Mouse (Mus musculus): ENCODE data around the gene Gzma. TPM values are rescaled to one million over a fixed set of nuclear protein-coding genes. Genes with fewer than 3 reads are reported as not detected.

Gzma gene
- total RNA-seq (2021), result not detected
- long read RNA-seq, experiment 1, result 0 reads
- long read RNA-seq, experiment 2, result 0 reads

DNA sequence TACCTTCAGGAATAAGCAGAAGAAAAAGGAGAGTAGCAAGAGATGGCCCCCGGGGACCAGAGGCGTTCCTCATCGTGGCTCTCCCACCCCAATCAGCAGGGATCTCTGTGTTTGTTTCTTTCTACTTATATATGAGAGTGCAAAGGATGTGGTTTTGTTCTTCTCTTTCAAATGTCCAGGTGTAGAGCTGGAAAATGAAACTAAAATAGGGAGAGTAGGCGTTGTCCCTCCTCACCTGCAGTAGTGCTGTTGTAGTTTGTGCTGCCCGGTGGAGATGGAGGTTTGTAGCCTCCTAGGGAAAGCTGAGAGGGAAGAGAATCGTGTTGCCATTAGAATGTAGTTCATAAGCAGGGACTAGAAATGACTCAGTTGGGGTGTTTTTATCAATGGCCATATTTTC is at the start of gene Gzma:
Gzma (minus strand) TSS at position 103 of the 400 bp plus-strand sequence.
- DNase-seq (ENCODE audit: low spot score), result no peak

DNA sequence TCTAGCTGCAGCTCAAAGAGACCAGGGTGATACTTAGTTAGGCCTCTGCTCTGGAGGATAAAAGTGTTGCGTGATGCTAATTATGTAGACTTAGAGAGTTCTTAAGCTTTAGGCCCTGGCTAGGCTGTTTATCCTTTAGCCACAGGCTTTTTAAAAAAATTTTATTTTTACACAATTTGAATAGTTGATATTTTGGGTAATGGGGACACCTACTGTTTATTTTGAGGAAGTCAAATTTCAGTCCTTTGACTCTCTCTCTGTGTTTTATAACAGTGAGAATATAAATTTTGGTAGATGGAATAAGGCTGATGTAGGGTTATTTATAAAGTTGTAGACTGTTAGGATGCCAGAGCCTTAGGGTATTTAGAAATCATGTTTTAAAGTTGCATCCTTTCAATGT is 38.8 kb upstream of the Gzma start:
- no peak for DNase-seq (ENCODE audit: low spot score)

DNA sequence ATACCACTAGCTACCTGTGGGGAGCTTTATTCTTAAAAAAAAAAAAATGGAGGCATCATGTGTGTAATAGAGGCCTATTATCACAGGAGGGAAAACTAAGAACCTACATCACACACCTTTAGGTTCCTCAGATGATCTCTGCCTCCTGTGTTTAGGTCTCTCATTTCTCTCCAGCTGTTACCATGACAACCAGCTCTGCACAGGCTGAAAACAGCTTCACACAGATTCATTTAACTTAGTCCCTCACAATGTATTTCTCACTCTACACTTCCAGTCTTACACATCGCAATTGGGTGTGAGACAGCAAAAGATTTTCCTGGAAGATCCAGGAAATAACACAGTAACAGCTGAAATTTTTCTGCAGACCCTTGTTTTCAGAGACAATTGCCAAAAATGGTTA is 29.2 kb upstream of the Gzma start:
- DNase-seq (ENCODE audit: low spot score), result no peak

DNA sequence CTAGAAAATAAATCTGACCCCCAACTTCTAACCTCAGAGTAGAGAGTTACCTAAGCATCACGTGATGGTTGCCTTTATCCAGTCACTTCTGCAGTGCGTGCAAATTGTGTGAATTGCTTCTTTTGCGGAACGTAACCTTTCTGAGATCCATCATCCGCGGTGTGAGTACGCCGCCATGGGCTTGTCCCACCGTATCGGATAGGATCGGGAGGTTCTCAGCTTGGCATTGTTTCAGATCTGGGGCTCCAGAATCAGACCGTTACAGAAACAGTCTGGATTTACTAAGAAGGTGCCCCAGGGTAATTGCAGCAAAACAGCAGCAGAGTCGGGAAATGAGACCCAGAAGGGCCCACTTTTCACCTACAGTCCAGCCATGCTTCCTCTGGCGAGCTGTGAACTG is 20.5 kb upstream of the Gzma start:
- DNase-seq (ENCODE audit: low spot score), result no peak

DNA sequence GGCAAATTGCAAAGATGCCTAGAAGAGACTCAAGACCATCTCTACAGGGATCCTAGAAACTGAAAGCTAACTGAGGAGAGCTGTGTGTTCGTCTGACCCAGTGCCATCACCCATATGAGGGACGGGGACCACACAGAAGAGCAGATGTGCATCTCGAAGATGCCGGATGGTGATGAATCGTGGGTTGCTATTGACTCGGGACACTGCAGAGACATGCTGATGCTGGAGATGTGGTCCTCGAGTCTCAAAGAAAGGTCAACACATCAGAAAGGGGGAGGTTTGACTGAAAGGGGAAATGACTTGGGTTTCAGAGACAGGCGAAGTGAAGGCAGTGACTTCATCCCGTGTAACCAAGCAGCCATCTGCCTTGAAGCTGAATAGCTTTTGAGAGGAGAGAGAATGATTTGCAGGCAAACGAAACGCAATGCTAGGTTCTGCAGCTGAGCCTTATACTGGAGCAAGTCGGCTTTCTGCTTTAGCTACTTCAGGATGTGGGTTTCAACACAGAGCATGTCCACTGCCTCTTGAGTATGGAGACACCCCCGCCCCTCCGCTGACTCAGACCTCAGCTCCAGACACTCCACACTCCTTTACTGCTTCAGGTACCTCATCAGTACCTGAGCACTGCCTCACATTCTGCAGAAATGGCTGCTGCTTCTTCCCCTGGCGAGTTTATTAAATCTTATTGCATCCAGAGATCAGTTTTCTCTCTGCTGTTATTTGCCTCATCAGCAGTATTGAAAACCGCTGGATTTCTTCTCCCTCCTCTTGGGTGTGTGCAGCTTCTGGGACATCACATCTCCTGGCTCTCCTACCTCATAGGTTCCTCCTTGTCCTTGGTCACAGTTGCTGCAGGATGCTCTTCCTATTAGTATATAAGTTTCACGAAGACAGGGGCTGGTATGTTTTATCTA is 19.8 kb upstream of the Gzma start:
- no peak for DNase-seq (ENCODE audit: low spot score)

DNA sequence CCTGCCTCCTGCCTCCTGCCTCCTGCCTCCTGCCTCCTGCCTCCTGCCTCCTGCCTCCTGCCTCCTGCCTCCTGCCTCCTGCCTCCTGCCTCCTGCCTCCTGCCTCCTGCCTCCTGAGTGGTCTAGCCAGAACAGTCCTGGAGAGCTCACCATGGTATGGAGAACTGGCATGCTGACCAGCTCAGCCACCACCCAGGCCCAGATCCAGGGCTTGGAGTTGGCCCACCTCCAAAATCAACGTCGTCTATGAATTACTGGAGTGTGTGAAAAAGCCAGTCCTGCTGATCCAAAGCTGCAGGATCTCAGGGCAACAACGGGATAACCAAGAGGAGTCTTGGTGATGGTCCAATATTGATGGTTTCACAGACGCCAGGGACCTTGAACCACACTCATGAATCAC is 18.2 kb upstream of the Gzma start:
- DNase-seq (ENCODE audit: low spot score), result no peak

DNA sequence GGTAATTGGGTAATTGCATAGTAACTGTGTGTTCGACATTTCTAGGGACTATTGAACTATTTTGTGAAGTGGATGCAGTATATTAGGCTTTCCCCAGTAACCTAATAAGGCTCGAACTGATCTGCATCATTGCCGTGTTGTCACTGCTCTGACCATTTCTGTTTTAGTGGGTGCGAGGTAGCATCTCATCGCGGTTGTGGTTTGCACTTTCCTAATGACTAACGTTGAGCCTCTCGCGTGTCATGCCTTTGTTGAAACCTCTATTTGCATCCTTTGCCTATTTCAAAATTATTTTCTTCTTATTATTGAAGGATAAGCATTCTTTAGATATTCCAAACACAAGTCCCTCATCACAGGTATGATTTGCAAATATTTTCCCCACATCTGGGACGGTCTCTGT is 4.0 kb upstream of the Gzma start:
- no peak for DNase-seq (ENCODE audit: low spot score)

DNA sequence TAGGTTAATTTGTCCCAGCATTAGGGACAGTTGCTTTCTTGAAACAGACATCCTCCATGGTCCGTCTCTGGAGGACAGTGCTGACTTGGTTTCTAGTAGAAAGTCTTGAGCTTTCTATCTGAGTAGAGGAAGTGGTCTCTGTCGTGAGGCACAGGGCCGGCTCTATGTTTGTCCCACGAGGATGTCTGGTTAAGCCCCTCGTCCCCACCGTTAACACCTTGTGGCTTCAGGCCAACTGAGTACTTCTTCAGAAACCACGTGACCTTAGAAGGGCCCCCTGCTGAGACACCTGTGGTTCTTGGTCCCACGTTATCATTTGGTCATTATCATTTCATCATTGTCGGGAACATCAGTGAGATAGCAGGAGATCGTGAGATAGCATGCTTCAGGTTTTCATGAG is 1.0 kb upstream of the Gzma start:
- no peak for DNase-seq (ENCODE audit: low spot score)

DNA sequence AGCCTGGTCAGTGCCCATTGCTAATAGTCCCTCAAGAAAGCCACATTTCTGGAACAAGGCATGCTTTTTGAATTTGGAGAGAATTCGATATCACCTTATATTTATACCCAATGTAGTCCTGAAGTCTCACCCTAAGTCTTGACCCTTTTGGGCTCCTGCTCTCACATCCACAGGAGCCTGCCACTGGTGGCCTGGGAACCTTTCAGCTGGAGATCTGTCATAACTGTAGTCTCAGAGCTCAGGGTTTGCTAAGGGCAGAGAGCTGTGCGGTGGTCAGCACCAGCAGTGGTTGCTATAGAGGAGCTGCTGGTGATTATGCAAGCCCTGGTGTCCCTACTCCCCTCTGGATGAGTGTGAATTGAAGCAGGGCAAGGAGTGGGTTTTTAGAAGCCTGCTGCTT is 2.4 kb downstream of the Gzma start:
- DNase-seq (ENCODE audit: low spot score), result no peak

DNA sequence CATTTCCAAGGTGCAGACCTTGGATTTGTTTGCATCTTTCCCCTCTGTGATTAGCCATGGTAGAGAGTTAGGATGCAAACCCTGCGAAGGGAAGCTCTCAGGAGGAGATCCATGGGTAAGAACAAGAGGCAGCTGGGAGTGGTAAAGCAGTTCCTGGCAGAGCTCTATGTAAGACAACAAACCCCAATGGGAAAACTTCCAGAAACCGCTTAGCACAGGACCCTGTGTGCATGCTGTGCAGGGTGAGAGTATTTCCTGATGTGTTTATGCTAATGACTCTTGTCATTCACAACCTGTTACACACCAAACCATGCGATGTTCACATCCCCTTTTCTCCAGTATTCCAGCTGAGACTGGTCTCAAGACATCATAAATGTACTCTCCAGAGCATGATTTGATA is 3.8 kb downstream of the Gzma start:
- no peak for DNase-seq (ENCODE audit: low spot score)

DNA sequence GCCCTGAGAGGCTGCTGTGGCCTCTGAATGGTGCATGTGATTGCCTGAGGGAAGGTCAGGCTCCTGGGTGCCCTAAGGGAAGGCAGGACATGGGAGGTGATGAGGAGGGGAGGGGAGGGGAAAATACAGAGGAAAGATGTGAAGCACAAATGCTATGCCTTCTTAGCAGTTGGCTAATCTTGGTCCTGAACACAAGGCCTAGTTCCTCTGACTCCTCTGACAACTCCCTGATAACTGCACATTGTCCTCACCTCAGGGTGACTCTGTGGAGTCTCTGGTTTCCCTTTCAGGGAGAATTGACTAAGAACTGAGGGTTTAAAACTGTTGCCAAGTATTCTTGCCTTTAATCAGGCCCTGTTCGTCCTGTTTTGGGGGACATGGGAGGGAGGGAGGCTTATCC is 6.2 kb downstream of the Gzma start:
- DNase-seq (ENCODE audit: low spot score), result no peak

DNA sequence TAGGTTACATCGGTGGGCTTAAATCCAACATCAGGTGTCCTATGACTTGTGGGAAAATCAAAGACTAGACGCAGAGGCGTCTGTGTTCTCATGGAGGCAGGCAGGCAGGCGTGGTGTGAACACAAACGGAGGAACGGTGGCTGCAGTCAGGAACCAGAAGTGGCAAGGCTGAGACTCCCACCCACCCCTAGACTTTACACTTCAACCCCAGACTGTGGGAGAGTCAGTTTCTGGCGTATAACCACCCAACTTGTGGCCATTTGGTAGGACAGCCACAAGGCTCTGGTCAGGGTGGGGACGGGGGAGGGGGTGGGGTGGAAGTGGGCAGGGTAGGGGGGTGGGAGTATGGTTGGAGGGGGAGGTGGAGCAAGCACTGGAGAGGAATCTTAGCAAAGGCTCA is 10.3 kb downstream of the Gzma start:
- no peak for DNase-seq (ENCODE audit: low spot score)

DNA sequence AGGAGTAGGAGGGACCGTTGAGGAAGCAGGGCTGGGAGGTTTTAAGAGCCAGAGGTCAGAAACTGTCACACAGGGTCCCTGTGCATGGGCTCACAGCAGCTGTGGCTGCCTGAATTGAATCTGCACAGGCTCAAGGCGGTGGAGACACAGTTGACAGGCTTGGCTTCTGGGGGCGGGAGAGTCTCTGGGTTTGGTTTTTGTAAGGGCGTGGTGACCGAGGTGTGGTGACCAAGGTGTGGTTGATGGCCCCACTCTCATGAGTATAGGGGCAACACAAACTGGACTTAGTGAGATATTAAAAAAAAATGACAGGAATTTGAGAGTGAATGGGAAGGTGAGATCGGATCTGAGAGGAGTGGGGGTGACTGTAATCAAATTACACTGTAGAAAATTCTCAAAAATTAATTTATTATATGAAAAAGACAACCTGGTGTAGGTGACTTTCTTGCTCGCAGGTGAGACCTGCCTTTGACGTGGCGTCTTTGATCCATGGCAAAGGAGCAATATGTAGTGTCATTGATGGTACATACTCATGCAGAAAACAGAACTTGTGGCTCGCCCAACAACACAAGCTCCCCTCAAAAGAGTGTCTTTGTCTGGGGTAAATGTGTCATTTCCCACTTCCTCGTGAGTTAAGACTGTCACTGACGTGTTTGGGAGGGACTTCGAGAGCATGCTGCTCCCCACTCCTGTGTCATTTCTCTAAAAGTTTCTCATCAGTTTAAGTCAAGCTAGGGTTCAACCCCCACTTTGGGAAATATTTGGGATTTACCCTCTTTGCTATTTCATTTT is 13.4 kb downstream of the Gzma start:
- DNase-seq (ENCODE audit: low spot score), result no peak

DNA sequence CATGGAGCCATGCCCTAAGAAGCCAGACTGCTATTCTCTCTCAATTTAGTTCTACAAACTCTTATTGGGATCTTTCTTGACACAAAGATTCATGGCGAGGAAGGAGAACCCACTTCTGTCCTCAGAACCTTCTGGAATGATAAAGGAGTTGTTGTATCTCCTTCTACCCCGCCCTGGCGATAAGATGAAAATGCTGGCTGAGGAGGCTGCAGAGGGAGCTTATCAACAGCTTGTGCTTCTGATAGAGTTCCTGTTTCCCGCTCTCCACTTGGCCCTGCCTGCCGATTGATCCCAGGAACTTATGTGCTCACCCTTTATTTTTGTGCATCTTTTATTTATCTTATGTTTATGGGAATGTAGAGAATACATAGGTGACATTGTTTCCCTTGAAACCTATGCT is 16.0 kb downstream of the Gzma start:
- no peak for DNase-seq (ENCODE audit: low spot score)

DNA sequence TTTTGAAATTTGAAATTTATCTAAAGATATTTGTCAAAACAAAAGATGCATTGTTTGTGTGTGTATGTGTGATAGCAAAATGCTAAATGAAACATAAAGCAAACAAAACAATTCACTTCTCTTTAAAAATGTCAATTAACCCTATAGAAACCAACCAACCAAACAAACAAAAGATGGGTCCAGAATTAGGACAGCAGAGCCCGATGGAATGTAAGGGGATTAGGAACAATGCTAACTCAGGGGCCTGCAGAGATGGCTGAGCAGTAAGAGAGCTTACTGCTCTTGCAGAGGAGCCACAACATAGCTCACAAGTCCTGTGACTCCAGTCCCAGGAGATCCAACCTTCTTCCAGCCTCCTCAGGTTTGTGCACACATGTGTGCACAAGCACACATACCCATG is 18.7 kb downstream of the Gzma start:
- no peak for DNase-seq (ENCODE audit: low spot score)

DNA sequence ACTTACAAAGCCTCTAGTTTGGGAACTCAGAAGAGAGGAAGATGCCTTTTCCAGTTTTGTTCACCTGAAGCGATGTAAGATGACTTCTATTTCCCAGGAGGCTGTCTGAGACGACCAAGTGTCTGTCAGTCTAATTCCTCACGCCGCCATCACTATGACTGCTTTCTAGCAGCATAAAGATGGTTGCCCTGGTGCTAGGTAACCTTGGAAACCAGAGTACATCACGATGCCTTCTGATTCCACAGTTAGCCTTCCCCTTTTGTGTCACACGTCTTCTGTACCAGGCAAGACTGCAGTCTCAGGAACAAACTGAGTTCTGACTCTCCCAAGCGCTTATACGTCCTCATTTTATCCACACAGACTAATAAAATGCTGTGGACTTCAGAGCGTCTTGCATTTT is 21.8 kb downstream of the Gzma start:
- DNase-seq (ENCODE audit: low spot score), result no peak

DNA sequence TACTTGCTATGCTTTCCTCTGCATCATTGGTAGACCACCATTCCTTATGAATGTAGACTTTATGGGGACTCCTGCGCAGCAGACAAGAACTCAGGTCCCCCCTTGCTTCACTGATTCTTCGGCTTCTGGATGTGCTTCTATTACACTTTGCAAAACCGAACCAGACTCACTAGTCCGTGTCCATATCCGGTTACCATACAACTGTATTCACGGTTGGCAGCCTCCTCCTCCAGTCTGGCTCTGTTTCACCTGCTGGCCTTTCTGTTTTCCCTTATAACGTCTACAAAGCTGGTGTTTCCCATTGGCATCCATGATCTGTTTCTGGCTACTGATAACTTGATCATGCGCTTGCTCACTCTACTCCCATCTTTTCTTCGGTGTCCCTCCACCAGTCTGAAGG is 36.2 kb downstream of the Gzma start:
- DNase-seq (ENCODE audit: low spot score), result no peak

DNA sequence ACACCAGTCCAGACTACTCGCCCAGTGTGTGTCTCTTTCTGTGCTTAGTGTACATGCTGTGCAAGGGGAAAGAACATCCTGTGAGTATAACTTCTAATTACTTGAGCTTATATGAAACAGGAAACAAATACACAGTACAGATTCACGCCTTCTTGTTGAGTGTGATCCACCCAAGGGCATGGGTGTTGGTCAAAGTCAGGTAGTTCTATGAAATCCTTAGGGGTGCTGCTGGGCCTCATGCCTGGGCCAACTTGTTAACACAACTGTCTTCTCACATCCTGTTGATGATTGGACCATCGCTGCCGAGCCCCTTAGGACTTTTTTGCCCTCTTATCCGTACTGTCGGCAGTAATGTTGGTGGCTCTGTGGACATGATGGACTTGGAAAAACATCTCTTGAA is 39.0 kb downstream of the Gzma start:
- no peak for DNase-seq (ENCODE audit: low spot score)

DNA sequence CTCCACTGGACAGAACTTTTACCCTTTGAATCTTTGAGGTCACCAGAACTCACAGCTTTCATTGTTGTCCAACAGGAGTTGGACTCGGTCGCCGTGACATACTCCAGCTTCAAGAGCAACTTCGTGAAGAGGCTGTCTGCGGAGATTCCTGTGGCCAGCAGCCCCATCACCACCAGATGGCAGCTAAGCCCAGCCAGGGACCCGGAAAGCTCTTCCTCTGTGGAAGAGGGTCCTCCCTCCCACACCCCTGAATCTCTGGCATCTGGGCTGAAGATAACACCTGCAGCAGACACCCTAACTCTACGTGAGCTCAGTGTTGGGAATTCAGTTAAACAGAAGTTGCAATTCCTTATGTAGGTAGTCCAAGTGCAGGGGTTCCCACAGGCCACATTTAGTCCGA is 45.0 kb downstream of the Gzma start:
- DNase-seq (ENCODE audit: low spot score), result no peak

DNA sequence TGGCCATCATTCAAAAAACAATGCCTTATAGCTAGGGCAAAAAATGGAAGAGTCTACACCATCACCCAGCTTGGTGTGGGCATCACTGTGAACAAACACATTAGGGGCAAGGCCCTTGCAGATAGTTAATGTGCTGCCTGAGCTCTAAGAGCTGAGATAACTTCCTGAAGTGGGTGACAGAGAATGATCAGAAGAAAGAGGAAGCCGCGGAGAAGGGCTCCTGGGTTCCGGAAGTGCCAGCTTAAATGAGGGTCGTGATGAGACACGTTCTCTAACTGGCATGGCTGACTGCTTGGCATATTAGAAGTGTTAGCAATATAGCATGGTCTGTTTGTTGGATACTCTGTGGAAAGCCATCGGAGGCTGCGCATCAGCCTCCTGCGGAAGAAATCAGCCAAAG is 46.6 kb downstream of the Gzma start:
- no peak for DNase-seq (ENCODE audit: low spot score)

DNA sequence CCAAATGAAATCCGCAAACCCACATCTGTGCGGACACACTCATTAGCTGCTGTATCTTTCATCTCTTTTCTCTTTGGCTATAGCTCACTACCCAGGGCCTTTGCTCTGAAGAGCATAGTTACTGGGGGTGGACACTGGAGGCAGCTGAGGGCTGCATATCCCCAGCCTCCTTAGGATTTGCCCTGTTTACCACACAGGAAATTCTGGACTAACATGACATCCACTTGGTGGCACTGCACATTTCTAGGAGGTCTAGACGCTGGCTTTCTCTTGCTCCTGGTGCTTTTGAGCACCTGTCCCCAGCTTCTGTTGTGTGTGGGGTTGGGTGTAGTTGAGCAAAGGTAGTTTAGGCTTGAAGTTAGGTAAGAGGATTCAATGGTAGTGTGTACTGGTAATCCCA is 53.1 kb downstream of the Gzma start:
- no peak for DNase-seq (ENCODE audit: low spot score)

DNA sequence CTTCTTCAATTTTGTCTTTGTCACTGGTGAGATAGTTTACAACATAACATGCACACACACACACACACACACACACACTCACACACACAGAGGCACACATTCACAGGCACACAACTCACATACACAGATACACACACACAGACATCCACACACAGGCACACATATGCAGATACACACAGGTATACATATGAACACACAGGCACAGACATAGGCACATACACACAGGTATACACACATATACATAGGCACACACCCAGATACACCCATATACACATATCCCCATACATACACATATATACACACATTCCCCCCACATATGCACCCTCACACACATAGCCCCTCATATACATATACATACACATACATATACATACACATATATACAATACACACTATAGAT is 53.8 kb downstream of the Gzma start:
- no peak for DNase-seq (ENCODE audit: low spot score)

All from gastrocnemius, adult 18-20 months (tissue).